Mouse (Mus musculus): ENCODE data around the gene Med9. TPM values are rescaled to one million over a fixed set of nuclear protein-coding genes. Genes with fewer than 3 reads are reported as not detected.

Med9 gene
- polyA plus RNA-seq, 1 experiment from 2014 or later, result 43.7 TPM

GRCm38 (mm10) chr11:59913702-59914101 is 34.3 kb upstream of the Med9 start:
- Histone ChIP-seq H3K9ac (ENCODE audit: low read depth, low read length) (no peak overlapping the region), H3K4me2 (replicated peaks; ENCODE audit: low read depth, low read length) (no peak overlapping the region), H3K4me1 (ENCODE audit: control insufficient read depth, insufficient read depth, low read length) (no peaks in the 10 kb centered on the region), H3K27ac (ENCODE audit: low read depth, low read length) (no peak overlapping the region), H3K9me3 (ENCODE audit: control insufficient read depth, low read length) (no peaks in the 10 kb centered on the region), H3K27me3 (ENCODE audit: control insufficient read depth, insufficient read depth, low read length) (no peaks in the 10 kb centered on the region), H3K4me3 (ENCODE audit: low read length) (no peak overlapping the region), H3K36me3 (ENCODE audit: control insufficient read depth, insufficient read depth, low read length) (no peaks in the 10 kb centered on the region)
- 72% methylated on average over 4 of the region's 4 CpGs for WGBS
- no peak for ATAC-seq (ENCODE audit: low FRiP score, low TSS enrichment)

- H3K9me3 ChIP-seq (ENCODE audit: control insufficient read depth, low read length), result no peaks in the 10 kb centered on the region
- ATAC-seq (ENCODE audit: low FRiP score, low TSS enrichment), result no peak
- no peak overlapping the region for H3K9ac ChIP-seq (ENCODE audit: low read depth, low read length)
- no peaks in the 10 kb centered on the region for H3K27me3 ChIP-seq (ENCODE audit: control insufficient read depth, insufficient read depth, low read length)
- H3K4me2 ChIP-seq (replicated peaks; ENCODE audit: low read depth, low read length), result no peak overlapping the region
- no peak overlapping the region for H3K4me3 ChIP-seq (ENCODE audit: low read length)
- H3K36me3 ChIP-seq (ENCODE audit: control insufficient read depth, insufficient read depth, low read length), result no peaks in the 10 kb centered on the region
- WGBS, result 44% methylated on average over 4 of the region's 4 CpGs
- no peak overlapping the region for H3K27ac ChIP-seq (ENCODE audit: low read depth, low read length)
- peaks cover 4% of the 10 kb centered on the region for H3K4me1 ChIP-seq (ENCODE audit: control insufficient read depth, insufficient read depth, low read length)
These were observed 30.0 kb upstream of the Med9 start for GRCm38 (mm10) chr11:59918014-59918413.

GRCm38 (mm10) chr11:59919401-59919800 is 28.6 kb upstream of the Med9 start:
- no peak for ATAC-seq (ENCODE audit: low FRiP score, low TSS enrichment)
- H3K9me3 ChIP-seq (ENCODE audit: control insufficient read depth, low read length), result no peaks in the 10 kb centered on the region
- no peak overlapping the region for H3K4me2 ChIP-seq (replicated peaks; ENCODE audit: low read depth, low read length)
- no peak overlapping the region for H3K9ac ChIP-seq (ENCODE audit: low read depth, low read length)
- 80% methylated on average over 3 of the region's 3 CpGs for WGBS
- no peaks in the 10 kb centered on the region for H3K36me3 ChIP-seq (ENCODE audit: control insufficient read depth, insufficient read depth, low read length)
- no peaks in the 10 kb centered on the region for H3K27me3 ChIP-seq (ENCODE audit: control insufficient read depth, insufficient read depth, low read length)
- peaks cover 4% of the 10 kb centered on the region for H3K4me1 ChIP-seq (ENCODE audit: control insufficient read depth, insufficient read depth, low read length)
- no peak overlapping the region for H3K27ac ChIP-seq (ENCODE audit: low read depth, low read length)
- no peak overlapping the region for H3K4me3 ChIP-seq (ENCODE audit: low read length)

- peaks cover 4% of the 10 kb centered on the region for H3K4me1 ChIP-seq (ENCODE audit: control insufficient read depth, insufficient read depth, low read length)
- 53% methylated on average over 5 of the region's 5 CpGs for WGBS
- ATAC-seq (ENCODE audit: low FRiP score, low TSS enrichment), result no peak
These were observed 27.7 kb upstream of the Med9 start for GRCm38 (mm10) chr11:59920331-59920730.

GRCm38 (mm10) chr11:59921265-59921664 is 26.7 kb upstream of the Med9 start:
- no peaks in the 10 kb centered on the region for H3K9me3 ChIP-seq (ENCODE audit: control insufficient read depth, low read length)
- H3K4me1 ChIP-seq (ENCODE audit: control insufficient read depth, insufficient read depth, low read length), result peaks cover 4% of the 10 kb centered on the region
- H3K4me2 ChIP-seq (replicated peaks; ENCODE audit: low read depth, low read length), result peak overlapping the region; percentile 26
- H3K27ac ChIP-seq (ENCODE audit: low read depth, low read length), result peak overlapping the region; percentile 10; the same call in 1 of the 2 replicates
- 4% methylated on average over 7 of the region's 7 CpGs for WGBS
- no peaks in the 10 kb centered on the region for H3K36me3 ChIP-seq (ENCODE audit: control insufficient read depth, insufficient read depth, low read length)
- peak; percentile 96 for ATAC-seq (ENCODE audit: low FRiP score, low TSS enrichment)
- H3K27me3 ChIP-seq (ENCODE audit: control insufficient read depth, insufficient read depth, low read length), result no peaks in the 10 kb centered on the region
- H3K4me3 ChIP-seq (ENCODE audit: low read length), result peak overlapping the region; percentile 4; the same call in 1 of the 2 replicates
- H3K9ac ChIP-seq (ENCODE audit: low read depth, low read length), result no peak overlapping the region

More at GRCm38 (mm10) chr11:59920331-59920730, 27.7 kb upstream of the Med9 start:
- Histone ChIP-seq H3K27ac (ENCODE audit: low read depth, low read length) (no peak overlapping the region), H3K9me3 (ENCODE audit: control insufficient read depth, low read length) (no peaks in the 10 kb centered on the region), H3K27me3 (ENCODE audit: control insufficient read depth, insufficient read depth, low read length) (no peaks in the 10 kb centered on the region), H3K4me2 (replicated peaks; ENCODE audit: low read depth, low read length) (no peak overlapping the region), H3K9ac (ENCODE audit: low read depth, low read length) (no peak overlapping the region), H3K36me3 (ENCODE audit: control insufficient read depth, insufficient read depth, low read length) (no peaks in the 10 kb centered on the region), H3K4me3 (ENCODE audit: low read length) (no peak overlapping the region)

- no peaks in the 10 kb centered on the region; the same call in 1 of the 2 replicates for H3K27me3 ChIP-seq (ENCODE audit: control insufficient read depth, insufficient read depth, low read length)
- 56% methylated on average over 4 of the region's 4 CpGs for WGBS
- H3K36me3 ChIP-seq (ENCODE audit: control insufficient read depth, insufficient read depth, low read length), result no peaks in the 10 kb centered on the region
- no peak overlapping the region for H3K4me3 ChIP-seq (ENCODE audit: low read length)
- no peaks in the 10 kb centered on the region for H3K4me1 ChIP-seq (ENCODE audit: control insufficient read depth, insufficient read depth, low read length)
- no peak overlapping the region for H3K27ac ChIP-seq (ENCODE audit: low read depth, low read length)
- H3K4me2 ChIP-seq (replicated peaks; ENCODE audit: low read depth, low read length), result no peak overlapping the region
- ATAC-seq (ENCODE audit: low FRiP score, low TSS enrichment), result no peak
- no peak overlapping the region for H3K9ac ChIP-seq (ENCODE audit: low read depth, low read length)
- no peaks in the 10 kb centered on the region for H3K9me3 ChIP-seq (ENCODE audit: control insufficient read depth, low read length)
These were observed 18.0 kb upstream of the Med9 start for GRCm38 (mm10) chr11:59930031-59930430.

GRCm38 (mm10) chr11:59932560-59933337 is 15.3 kb upstream of the Med9 start:
- Histone ChIP-seq H3K36me3 (ENCODE audit: control insufficient read depth, insufficient read depth, low read length) (no peaks in the 10 kb centered on the region), H3K9me3 (ENCODE audit: control insufficient read depth, low read length) (no peaks in the 10 kb centered on the region), H3K27me3 (ENCODE audit: control insufficient read depth, insufficient read depth, low read length) (no peaks in the 10 kb centered on the region; the same call in 1 of the 2 replicates), H3K4me3 (ENCODE audit: low read length) (no peak overlapping the region), H3K27ac (ENCODE audit: low read depth, low read length) (no peak overlapping the region), H3K4me1 (ENCODE audit: control insufficient read depth, insufficient read depth, low read length) (no peaks in the 10 kb centered on the region), H3K4me2 (replicated peaks; ENCODE audit: low read depth, low read length) (no peak overlapping the region), H3K9ac (ENCODE audit: low read depth, low read length) (no peak overlapping the region)
- ATAC-seq (ENCODE audit: low FRiP score, low TSS enrichment), result no peak
- WGBS, result 61% methylated on average over 9 of the region's 9 CpGs

- Histone ChIP-seq H3K4me3 (ENCODE audit: low read length) (no peak overlapping the region), H3K4me2 (replicated peaks; ENCODE audit: low read depth, low read length) (no peak overlapping the region), H3K36me3 (ENCODE audit: control insufficient read depth, insufficient read depth, low read length) (no peaks in the 10 kb centered on the region), H3K9ac (ENCODE audit: low read depth, low read length) (no peak overlapping the region; the same call in 1 of the 2 replicates), H3K9me3 (ENCODE audit: control insufficient read depth, low read length) (no peaks in the 10 kb centered on the region), H3K27ac (ENCODE audit: low read depth, low read length) (no peak overlapping the region), H3K4me1 (ENCODE audit: control insufficient read depth, insufficient read depth, low read length) (no peaks in the 10 kb centered on the region), H3K27me3 (ENCODE audit: control insufficient read depth, insufficient read depth, low read length) (no peaks in the 10 kb centered on the region; the same call in 1 of the 2 replicates)
- WGBS, result 55% methylated on average over 12 of the region's 12 CpGs
- ATAC-seq (ENCODE audit: low FRiP score, low TSS enrichment), result no peak
These were observed 14.1 kb upstream of the Med9 start for GRCm38 (mm10) chr11:59933943-59934342.

GRCm38 (mm10) chr11:59937023-59937422 is 11.0 kb upstream of the Med9 start:
- no peak for ATAC-seq (ENCODE audit: low FRiP score, low TSS enrichment)
- Histone ChIP-seq H3K27ac (ENCODE audit: low read depth, low read length) (no peak overlapping the region), H3K27me3 (ENCODE audit: control insufficient read depth, insufficient read depth, low read length) (no peaks in the 10 kb centered on the region), H3K9ac (ENCODE audit: low read depth, low read length) (no peak overlapping the region), H3K4me3 (ENCODE audit: low read length) (no peak overlapping the region), H3K4me1 (ENCODE audit: control insufficient read depth, insufficient read depth, low read length) (no peaks in the 10 kb centered on the region), H3K9me3 (ENCODE audit: control insufficient read depth, low read length) (no peaks in the 10 kb centered on the region), H3K4me2 (replicated peaks; ENCODE audit: low read depth, low read length) (no peak overlapping the region), H3K36me3 (ENCODE audit: control insufficient read depth, insufficient read depth, low read length) (no peaks in the 10 kb centered on the region)
- WGBS, result 82% methylated on average over 3 of the region's 3 CpGs
